Mouse (Mus musculus) CD4-positive naive resting alpha-beta T cell, adult 57 days (primary cell): ENCODE results near the gene Fanci. TPM values are rescaled to one million over a fixed set of nuclear protein-coding genes. Genes with fewer than 3 reads are reported as not detected.

Experiments used
- total RNA-seq: library from RNA; stranded (reverse); gene quantifications from one replicate; pipeline ENCODE4 v1.2.4, GENCODE M21; 2023

Fanci gene
- total RNA-seq: 3.9 TPM

GRCm38 (mm10) chr7:79391883-79392649 is at the start of gene Fanci:
Gene Fanci (plus strand): TSS chr7:79391929.

GRCm38 (mm10) chr7:79386422-79387133 is 5.2 kb upstream of the Fanci start, which contains the start of gene Rlbp1:
Gene Rlbp1 (minus strand): TSS chr7:79387048.

GRCm38 (mm10) chr7:79466053-79466901 is 74.5 kb downstream of the Fanci start, which contains the start of gene Polg:
Gene Polg (minus strand): TSS chr7:79466362.

Other genes starting within 250 kb of the Fanci start
- 35.3 TPM for gene Mfge8, start 242.9 kb upstream of the Fanci start, total RNA-seq
- gene Abhd2, start 118.7 kb upstream of the Fanci start, total RNA-seq: 101 TPM
- not detected for gene Rlbp1, start 4.9 kb upstream of the Fanci start, total RNA-seq
- 184 TPM for gene Polg, start 74.4 kb downstream of the Fanci start, total RNA-seq
- not detected for gene Rhcg, start 225.7 kb downstream of the Fanci start, total RNA-seq